Mouse (Mus musculus): ENCODE measurements around the gene Triobp. TPM values are rescaled to one million over a fixed set of nuclear protein-coding genes. Genes with fewer than 3 reads are reported as not detected.
A peak's percentile ranks its signal among the peaks of the same experiment; 100 is the strongest.

Triobp gene
- polyA plus RNA-seq, 1 experiment from 2014 or later, result 60.1 TPM

- no peak overlapping the region for H3K27ac ChIP-seq (ENCODE audit: low read depth, low read length)
- no peak overlapping the region for H3K4me3 ChIP-seq (ENCODE audit: low read depth, low read length)
- no peaks in the 10 kb centered on the region for H3K27me3 ChIP-seq (ENCODE audit: control insufficient read depth, insufficient read depth, low read length)
- no peak overlapping the region for H3K4me2 ChIP-seq (ENCODE audit: low read depth, low read length, severe bottlenecking)
- no peak for ATAC-seq (replicated peaks; ENCODE audit: low FRiP score)
- H3K4me1 ChIP-seq (replicated peaks; ENCODE audit: control insufficient read depth, insufficient read depth, low read length), result peaks cover 3% of the 10 kb centered on the region; the same call in 1 of the 2 replicates
- H3K36me3 ChIP-seq (ENCODE audit: control insufficient read depth, insufficient read depth, low read length), result no peaks in the 10 kb centered on the region
- H3K9ac ChIP-seq (ENCODE audit: low read length), result no peak overlapping the region
- DNase-seq (ENCODE audit: low spot score), result no peak
- WGBS, result 94% methylated on average over 8 of the region's 8 CpGs
- H3K9me3 ChIP-seq (ENCODE audit: control insufficient read depth, low read length), result no peaks in the 10 kb centered on the region
Measured at GRCm38 (mm10) chr15:78908982-78909381, 38.5 kb upstream of the Triobp start.

GRCm38 (mm10) chr15:78912040-78912439 is 35.5 kb upstream of the Triobp start:
- Histone ChIP-seq H3K27me3 (ENCODE audit: control insufficient read depth, insufficient read depth, low read length) (no peaks in the 10 kb centered on the region), H3K9ac (ENCODE audit: low read length) (no peak overlapping the region), H3K27ac (ENCODE audit: low read depth, low read length) (no peak overlapping the region), H3K4me3 (ENCODE audit: low read depth, low read length) (no peak overlapping the region), H3K4me1 (replicated peaks; ENCODE audit: control insufficient read depth, insufficient read depth, low read length) (peaks cover 14% of the 10 kb centered on the region), H3K4me2 (ENCODE audit: low read depth, low read length, severe bottlenecking) (no peak overlapping the region), H3K36me3 (ENCODE audit: control insufficient read depth, insufficient read depth, low read length) (no peaks in the 10 kb centered on the region), H3K9me3 (ENCODE audit: control insufficient read depth, low read length) (no peaks in the 10 kb centered on the region)
- 26% methylated on average over 9 of the region's 9 CpGs for WGBS
- ATAC-seq (replicated peaks; ENCODE audit: low FRiP score) (no peak), DNase-seq (ENCODE audit: low spot score) (no peak)

GRCm38 (mm10) chr15:78913632-78914090 is 33.9 kb upstream of the Triobp start, which contains the start of gene Pdxp:
Pdxp (plus strand) TSS chr15:78913919.
- WGBS, result under 1% methylated on average over 51 of the region's 51 CpGs
- H3K27me3 ChIP-seq (ENCODE audit: control insufficient read depth, insufficient read depth, low read length), result no peaks in the 10 kb centered on the region
- H3K4me3 ChIP-seq (ENCODE audit: low read depth, low read length), result peak within 1 kb of the TSS; percentile 71
- peak within 1 kb of the TSS; percentile 89 for H3K27ac ChIP-seq (ENCODE audit: low read depth, low read length)
- no peaks in the 10 kb centered on the region; the same call in 1 of the 2 replicates for H3K36me3 ChIP-seq (ENCODE audit: control insufficient read depth, insufficient read depth, low read length)
- peak within 1 kb of the TSS; percentile 85 for H3K9ac ChIP-seq (ENCODE audit: low read length)
- peak; percentile 99 for DNase-seq (ENCODE audit: low spot score)
- ATAC-seq (replicated peaks; ENCODE audit: low FRiP score), result peak; percentile 94
- H3K4me2 ChIP-seq (ENCODE audit: low read depth, low read length, severe bottlenecking), result peak within 1 kb of the TSS; percentile 94
- peaks cover 14% of the 10 kb centered on the region for H3K4me1 ChIP-seq (replicated peaks; ENCODE audit: control insufficient read depth, insufficient read depth, low read length)
- H3K9me3 ChIP-seq (ENCODE audit: control insufficient read depth, low read length), result no peaks in the 10 kb centered on the region

- no peaks in the 10 kb centered on the region; the same call in 1 of the 2 replicates for H3K36me3 ChIP-seq (ENCODE audit: control insufficient read depth, insufficient read depth, low read length)
- H3K9me3 ChIP-seq (ENCODE audit: control insufficient read depth, low read length), result no peaks in the 10 kb centered on the region
- peak; percentile 62 for ATAC-seq (replicated peaks; ENCODE audit: low FRiP score)
- peak overlapping the region; percentile 94 for H3K4me2 ChIP-seq (ENCODE audit: low read depth, low read length, severe bottlenecking)
- peaks cover 14% of the 10 kb centered on the region for H3K4me1 ChIP-seq (replicated peaks; ENCODE audit: control insufficient read depth, insufficient read depth, low read length)
- no peaks in the 10 kb centered on the region for H3K27me3 ChIP-seq (ENCODE audit: control insufficient read depth, insufficient read depth, low read length)
- no peak for DNase-seq (ENCODE audit: low spot score)
- WGBS, result under 1% methylated on average over 82 of the region's 87 CpGs
- peak overlapping the region; percentile 89 for H3K27ac ChIP-seq (ENCODE audit: low read depth, low read length)
- peak overlapping the region; percentile 71 for H3K4me3 ChIP-seq (ENCODE audit: low read depth, low read length)
- H3K9ac ChIP-seq (ENCODE audit: low read length), result peak overlapping the region; percentile 85
Measured at GRCm38 (mm10) chr15:78914091-78914822, 33.3 kb upstream of the Triobp start.

- 52% methylated on average over 8 of the region's 8 CpGs for WGBS
- Histone ChIP-seq H3K27ac (ENCODE audit: low read depth, low read length) (no peak overlapping the region), H3K4me2 (ENCODE audit: low read depth, low read length, severe bottlenecking) (peak overlapping the region; percentile 94), H3K36me3 (ENCODE audit: control insufficient read depth, insufficient read depth, low read length) (no peaks in the 10 kb centered on the region; the same call in 1 of the 2 replicates), H3K9ac (ENCODE audit: low read length) (peak overlapping the region; percentile 85), H3K27me3 (ENCODE audit: control insufficient read depth, insufficient read depth, low read length) (no peaks in the 10 kb centered on the region), H3K9me3 (ENCODE audit: control insufficient read depth, low read length) (no peaks in the 10 kb centered on the region), H3K4me3 (ENCODE audit: low read depth, low read length) (peak overlapping the region; percentile 71), H3K4me1 (replicated peaks; ENCODE audit: control insufficient read depth, insufficient read depth, low read length) (peaks cover 14% of the 10 kb centered on the region)
- ATAC-seq (replicated peaks; ENCODE audit: low FRiP score) (no peak), DNase-seq (ENCODE audit: low spot score) (no peak)
Measured at GRCm38 (mm10) chr15:78914823-78915659, 32.5 kb upstream of the Triobp start.

- H3K27me3 ChIP-seq (ENCODE audit: control insufficient read depth, insufficient read depth, low read length), result no peaks in the 10 kb centered on the region
- DNase-seq (ENCODE audit: low spot score), result peak; percentile 77
- ATAC-seq (replicated peaks; ENCODE audit: low FRiP score), result peak; percentile 28
- H3K4me2 ChIP-seq (ENCODE audit: low read depth, low read length, severe bottlenecking), result peak overlapping the region; percentile 94
- no peak overlapping the region for H3K27ac ChIP-seq (ENCODE audit: low read depth, low read length)
- peak overlapping the region; percentile 39 for H3K9ac ChIP-seq (ENCODE audit: low read length)
- WGBS, result 9% methylated on average over 8 of the region's 8 CpGs
- H3K4me3 ChIP-seq (ENCODE audit: low read depth, low read length), result peak overlapping the region; percentile 71; the same call in 1 of the 2 replicates
- H3K4me1 ChIP-seq (replicated peaks; ENCODE audit: control insufficient read depth, insufficient read depth, low read length), result peaks cover 14% of the 10 kb centered on the region
- no peaks in the 10 kb centered on the region; the same call in 1 of the 2 replicates for H3K36me3 ChIP-seq (ENCODE audit: control insufficient read depth, insufficient read depth, low read length)
- H3K9me3 ChIP-seq (ENCODE audit: control insufficient read depth, low read length), result no peaks in the 10 kb centered on the region
Measured at GRCm38 (mm10) chr15:78915660-78916017, 31.9 kb upstream of the Triobp start.

GRCm38 (mm10) chr15:78916052-78916826 is 31.3 kb upstream of the Triobp start:
- H3K4me2 ChIP-seq (ENCODE audit: low read depth, low read length, severe bottlenecking), result peak overlapping the region; percentile 94
- peaks cover 14% of the 10 kb centered on the region for H3K4me1 ChIP-seq (replicated peaks; ENCODE audit: control insufficient read depth, insufficient read depth, low read length)
- no peaks in the 10 kb centered on the region for H3K27me3 ChIP-seq (ENCODE audit: control insufficient read depth, insufficient read depth, low read length)
- 64% methylated on average over 12 of the region's 12 CpGs for WGBS
- no peaks in the 10 kb centered on the region; the same call in 1 of the 2 replicates for H3K36me3 ChIP-seq (ENCODE audit: control insufficient read depth, insufficient read depth, low read length)
- DNase-seq (ENCODE audit: low spot score) (no peak), ATAC-seq (replicated peaks; ENCODE audit: low FRiP score) (no peak)
- H3K27ac ChIP-seq (ENCODE audit: low read depth, low read length), result no peak overlapping the region
- H3K9ac ChIP-seq (ENCODE audit: low read length), result peak overlapping the region; percentile 44
- H3K4me3 ChIP-seq (ENCODE audit: low read depth, low read length), result peak overlapping the region; percentile 71
- H3K9me3 ChIP-seq (ENCODE audit: control insufficient read depth, low read length), result no peaks in the 10 kb centered on the region

GRCm38 (mm10) chr15:78918126-78918525 is 29.4 kb upstream of the Triobp start:
- no peak overlapping the region for H3K4me3 ChIP-seq (ENCODE audit: low read depth, low read length)
- no peaks in the 10 kb centered on the region; the same call in 1 of the 2 replicates for H3K36me3 ChIP-seq (ENCODE audit: control insufficient read depth, insufficient read depth, low read length)
- no peaks in the 10 kb centered on the region for H3K9me3 ChIP-seq (ENCODE audit: control insufficient read depth, low read length)
- DNase-seq (ENCODE audit: low spot score) (no peak), ATAC-seq (replicated peaks; ENCODE audit: low FRiP score) (no peak)
- H3K9ac ChIP-seq (ENCODE audit: low read length), result no peak overlapping the region
- H3K27ac ChIP-seq (ENCODE audit: low read depth, low read length), result no peak overlapping the region
- no peaks in the 10 kb centered on the region for H3K27me3 ChIP-seq (ENCODE audit: control insufficient read depth, insufficient read depth, low read length)
- no peak overlapping the region for H3K4me2 ChIP-seq (ENCODE audit: low read depth, low read length, severe bottlenecking)
- 95% methylated on average over 23 of the region's 23 CpGs for WGBS
- H3K4me1 ChIP-seq (replicated peaks; ENCODE audit: control insufficient read depth, insufficient read depth, low read length), result peaks cover 14% of the 10 kb centered on the region
